Mouse (Mus musculus) brain, embryonic 14.5 days (tissue): ENCODE data around the gene Sval3. TPM values are rescaled to one million over a fixed set of nuclear protein-coding genes. Genes with fewer than 3 reads are reported as not detected.

Experiments used
- DNase-seq: peaks from one replicate; pipeline ENCODE4 v3.0.0-alpha.2; 2011; ENCODE audit warnings: low read depth
- CTCF ChIP-seq: fragments of 200-500 bp; IDR thresholded peaks from 2 replicates; pipeline ENCODE4 v1.5.1; 2012; ENCODE audit warnings: inconsistent platforms, mild to moderate bottlenecking, moderate library complexity, borderline replicate concordance; ENCODE audit not compliant: insufficient read depth, insufficient read length; ENCODE audit errors: extremely low read depth
- POLR2A ChIP-seq: fragments of 200-500 bp; IDR thresholded peaks from 2 replicates; pipeline ENCODE4 v1.6.1; 2012; ENCODE audit warnings: mild to moderate bottlenecking, inconsistent platforms, borderline replicate concordance; ENCODE audit not compliant: poor library complexity, insufficient read depth, insufficient read length, severe bottlenecking; ENCODE audit errors: extremely low read depth
- polyA plus RNA-seq: library from polyadenylated mRNA; depleted of rRNA; stranded (reverse); fragments of >200 nt; gene quantifications from 2 replicates; pipeline ENCODE4 v1.2.3, GENCODE M21; 2012; rRNA removed

Sval3 gene
- not detected in 2 replicates for polyA plus RNA-seq

GRCm38 (mm10) chr6:41967840-41968239 is at the start of gene Sval3:
Gene Sval3 (plus strand): TSS chr6:41968140.
- no peak for TF ChIP-seq POLR2A
- TF ChIP-seq CTCF = no peak

GRCm38 (mm10) chr6:41951330-41951729 is 16.6 kb upstream of the Sval3 start, which contains the start of gene Sval1:
Gene Sval1 (plus strand): TSS chr6:41951630.
- DNase-seq = peak; percentile 0
- TF ChIP-seq CTCF (no peak), POLR2A (no peak)

More at GRCm38 (mm10) chr6:41967840-41968239, at the start of gene Sval3:
- no peak for DNase-seq

Other genes starting within 250 kb of the Sval3 start
- gene Olfr459, start 193.0 kb upstream of the Sval3 start, polyA plus RNA-seq = not detected in 2 replicates
- not detected in 2 replicates for gene Pip, start 120.6 kb upstream of the Sval3 start, polyA plus RNA-seq
- not detected in 2 replicates for gene Sval2, start 115.2 kb upstream of the Sval3 start, polyA plus RNA-seq
- not detected in 2 replicates for gene Sval1, start 16.5 kb upstream of the Sval3 start, polyA plus RNA-seq
- not detected in 2 replicates for gene Sva, start 70.3 kb downstream of the Sval3 start, polyA plus RNA-seq
- not detected in 2 replicates for gene Tas2r139, start 172.8 kb downstream of the Sval3 start, polyA plus RNA-seq
- gene Tas2r144, start 247.2 kb downstream of the Sval3 start, polyA plus RNA-seq = not detected in 2 replicates